Mouse (Mus musculus) left cerebral cortex, adult 6 months (tissue): Measurements from ENCODE around the gene Dqx1. TPM values are rescaled to one million over a fixed set of nuclear protein-coding genes. Genes with fewer than 3 reads are reported as not detected.

ENCODE experiments used
- long read RNA-seq, 2 experiments: library from polyadenylated mRNA; unstranded; transcript quantifications; one replicate each; pipeline ENCODE4 v2.0.0; 2019 to 2020
- polyA plus RNA-seq: library from polyadenylated mRNA; unstranded; fragments of <200 nt; fragmentation: Nextera tagmentation; gene quantifications from 2 replicates; pipeline ENCODE4 v1.2.3, GENCODE M21; 2021

Dqx1 gene
- 0.17 and 0.24 TPM in 2 replicates for polyA plus RNA-seq
- long read RNA-seq, experiment 1, partial matches to known transcripts = 1 of 1 reads
- long read RNA-seq, experiment 1, other reads (novel, unspliced or antisense) = 0 of 1 reads
- long read RNA-seq, experiment 2 = 0 reads

DNA sequence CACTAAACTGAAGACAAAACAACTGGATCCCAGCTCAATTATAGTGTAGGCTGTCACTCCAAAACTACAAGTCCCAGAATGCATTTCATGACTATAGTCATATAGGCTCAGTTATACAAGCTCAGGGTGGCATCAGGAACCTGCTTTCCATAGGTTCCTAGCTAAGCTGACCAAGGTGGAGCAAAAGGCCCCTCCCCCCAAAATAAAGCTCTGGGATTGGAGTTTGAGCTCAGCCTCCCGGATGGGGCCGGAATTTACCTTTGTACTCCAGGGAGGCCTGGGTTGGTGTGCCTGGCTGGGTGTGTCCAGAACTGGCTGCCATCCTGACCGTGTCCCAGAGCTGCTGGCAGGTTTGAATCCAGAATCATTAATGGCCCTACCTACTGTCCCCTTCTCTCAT lies at the start of gene Dqx1:
TSS of gene Dqx1 (plus strand) at position 55 of the 400 bp plus-strand sequence.

DNA sequence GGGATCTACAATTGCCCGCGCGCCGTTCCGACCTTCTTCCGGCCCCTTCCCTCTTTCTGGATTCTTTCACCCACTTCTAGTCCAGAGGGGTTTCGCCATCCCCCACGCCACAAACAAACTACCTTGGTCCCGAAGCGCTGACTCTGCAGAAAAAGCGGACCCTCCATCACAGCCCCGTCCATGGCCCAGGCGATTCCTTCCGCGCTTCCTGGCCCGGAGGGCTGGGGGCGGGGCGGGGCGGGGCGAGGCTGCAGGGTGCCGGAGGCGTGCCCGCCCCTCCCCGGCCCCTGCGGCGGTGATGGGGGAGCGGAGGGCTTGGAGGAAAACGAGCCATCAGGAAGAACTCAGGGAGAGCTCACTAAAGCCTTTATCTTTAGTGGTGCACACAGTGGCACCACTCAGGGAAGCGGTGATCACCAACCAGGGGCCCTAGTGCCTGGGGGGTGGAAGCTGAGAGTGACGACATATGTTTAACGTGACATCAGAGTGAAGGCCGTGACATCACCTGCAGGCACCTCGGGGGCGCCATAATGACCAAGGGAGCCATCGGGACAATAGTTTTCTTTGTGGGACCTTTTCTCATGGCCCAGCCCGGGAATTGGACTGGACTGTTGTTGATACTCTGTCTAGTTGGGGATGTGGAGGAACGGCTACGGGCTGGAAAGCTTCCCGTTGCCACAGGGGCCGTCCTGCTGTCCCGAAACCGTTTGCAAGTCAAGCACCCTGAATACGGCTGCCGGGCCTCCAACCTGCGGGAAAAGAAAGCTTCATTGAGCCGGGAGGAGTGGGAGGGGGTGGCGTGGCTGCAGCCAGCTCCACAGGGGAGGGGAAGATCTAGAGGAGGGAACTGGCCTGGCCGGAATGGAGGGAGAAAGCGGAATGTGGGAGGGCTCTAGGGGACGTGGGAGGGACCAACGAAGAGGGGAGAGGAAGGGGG lies 24.1 kb upstream of the Dqx1 start, which contains the start of the genes Dok1 and Loxl3:
TSS of gene Dok1 (minus strand) at position 223 of the 937 bp plus-strand sequence.
TSS of gene Loxl3 (plus strand) at position 925 of the 937 bp plus-strand sequence.

DNA sequence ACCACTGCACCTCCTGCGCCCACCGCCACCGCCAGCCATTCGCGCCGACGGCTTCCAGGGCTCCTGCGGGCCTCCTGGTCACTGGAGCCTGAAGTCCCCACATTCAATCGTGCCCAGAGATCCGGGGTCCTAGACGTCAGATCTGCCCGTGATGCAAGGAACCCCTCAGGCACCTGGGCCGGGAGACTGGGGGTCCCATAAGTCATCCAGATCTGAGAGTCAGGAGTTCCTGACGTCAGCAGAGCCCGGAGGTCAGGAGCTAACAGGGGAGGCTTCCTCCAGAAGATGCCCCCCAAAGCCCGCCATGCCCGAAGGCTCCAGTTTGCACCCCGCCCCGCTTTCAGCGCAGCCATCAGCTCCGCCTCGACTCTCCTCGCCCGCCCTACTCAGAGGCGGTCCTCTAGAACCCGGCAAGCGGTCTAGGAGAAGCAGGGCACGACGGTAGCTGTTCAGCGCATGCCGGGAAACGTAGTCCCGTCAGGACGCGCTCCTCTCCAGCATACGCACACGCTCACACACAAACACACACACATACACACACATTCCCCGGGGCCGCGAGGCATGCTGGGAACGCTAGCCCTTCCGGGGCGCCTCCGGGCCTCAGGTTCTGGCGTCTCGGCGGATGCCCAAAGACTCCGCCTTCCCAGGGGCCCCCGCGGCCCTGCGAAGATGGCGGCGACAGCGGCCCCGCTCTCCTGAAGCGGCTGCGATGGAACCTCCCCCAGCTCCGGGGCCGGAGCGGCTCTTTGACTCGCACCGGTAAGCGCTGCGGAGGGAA lies 3.4 kb upstream of the Dqx1 start, which contains the start of gene Aup1:
TSS of gene Aup1 (plus strand) at position 448 of the 778 bp plus-strand sequence.

DNA sequence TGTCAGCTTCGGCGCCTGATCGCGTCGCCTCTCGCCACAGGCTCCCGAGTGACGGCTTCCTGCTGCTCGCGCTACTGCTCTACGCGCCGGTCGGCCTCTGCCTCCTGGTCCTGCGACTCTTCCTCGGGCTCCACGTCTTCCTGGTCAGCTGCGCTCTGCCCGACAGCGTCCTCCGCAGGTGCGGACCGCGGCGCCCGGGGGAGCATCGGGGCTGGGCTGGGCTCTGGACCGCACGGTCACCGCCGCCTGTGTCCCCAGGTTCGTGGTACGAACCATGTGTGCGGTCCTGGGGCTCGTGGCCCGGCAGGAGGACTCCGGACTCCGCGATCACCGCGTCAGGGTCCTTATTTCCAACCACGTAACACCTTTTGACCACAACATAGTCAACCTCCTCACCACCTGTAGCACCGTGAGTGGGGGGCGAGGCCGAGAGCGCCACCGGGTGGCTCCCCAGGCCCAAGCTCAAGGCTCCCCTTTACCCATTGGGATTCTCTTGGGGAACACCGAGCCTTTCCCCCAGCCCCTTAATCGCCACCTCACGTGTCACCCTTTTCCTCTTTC lies 2.7 kb upstream of the Dqx1 start, which contains the start of gene Htra2:
TSS of gene Htra2 (minus strand) at position 403 of the 561 bp plus-strand sequence.

DNA sequence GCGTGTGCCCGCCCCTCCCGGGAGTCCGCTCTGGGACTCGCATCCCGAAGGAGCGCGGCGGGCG lies 12.4 kb downstream of the Dqx1 start, which contains the start of gene Tlx2:
TSS of gene Tlx2 (minus strand) at position 47 of the 64 bp plus-strand sequence.

DNA sequence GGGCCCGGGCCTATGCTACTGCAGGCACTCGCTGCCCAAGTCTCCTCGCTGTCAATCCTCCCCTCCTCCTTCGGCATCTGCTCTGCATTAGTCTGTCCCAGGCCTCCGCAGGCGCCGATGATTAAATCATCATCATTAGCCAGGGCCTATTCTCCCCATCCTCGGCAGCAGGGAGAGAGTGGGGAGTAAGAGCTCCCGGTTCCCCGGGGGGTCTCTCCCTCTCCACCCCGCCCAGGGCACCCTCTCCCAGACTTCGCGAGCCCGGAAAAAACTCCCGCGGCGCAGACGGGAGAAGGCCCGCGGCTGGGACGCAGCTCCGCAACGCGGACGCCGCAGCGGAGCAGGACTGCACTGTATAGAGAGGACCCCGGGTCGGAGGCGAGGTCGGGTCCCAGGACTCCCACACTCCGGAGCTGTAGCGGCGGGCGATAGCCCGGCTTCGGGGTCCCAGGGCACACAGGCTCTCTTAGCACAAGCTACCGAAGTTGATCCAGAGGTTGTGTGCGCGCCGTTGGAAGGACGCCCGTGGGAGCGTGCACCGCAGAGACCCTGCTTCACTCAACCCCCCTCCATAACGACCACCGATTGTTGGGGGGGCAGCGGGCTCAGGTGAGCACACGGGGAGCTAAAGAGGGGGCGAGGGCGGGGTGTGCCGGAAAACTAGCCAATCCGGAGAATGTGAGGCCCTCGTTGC lies 20.1 kb downstream of the Dqx1 start, which contains the start of gene Pcgf1:
TSS of gene Pcgf1 (plus strand) at position 240 of the 694 bp plus-strand sequence.

DNA sequence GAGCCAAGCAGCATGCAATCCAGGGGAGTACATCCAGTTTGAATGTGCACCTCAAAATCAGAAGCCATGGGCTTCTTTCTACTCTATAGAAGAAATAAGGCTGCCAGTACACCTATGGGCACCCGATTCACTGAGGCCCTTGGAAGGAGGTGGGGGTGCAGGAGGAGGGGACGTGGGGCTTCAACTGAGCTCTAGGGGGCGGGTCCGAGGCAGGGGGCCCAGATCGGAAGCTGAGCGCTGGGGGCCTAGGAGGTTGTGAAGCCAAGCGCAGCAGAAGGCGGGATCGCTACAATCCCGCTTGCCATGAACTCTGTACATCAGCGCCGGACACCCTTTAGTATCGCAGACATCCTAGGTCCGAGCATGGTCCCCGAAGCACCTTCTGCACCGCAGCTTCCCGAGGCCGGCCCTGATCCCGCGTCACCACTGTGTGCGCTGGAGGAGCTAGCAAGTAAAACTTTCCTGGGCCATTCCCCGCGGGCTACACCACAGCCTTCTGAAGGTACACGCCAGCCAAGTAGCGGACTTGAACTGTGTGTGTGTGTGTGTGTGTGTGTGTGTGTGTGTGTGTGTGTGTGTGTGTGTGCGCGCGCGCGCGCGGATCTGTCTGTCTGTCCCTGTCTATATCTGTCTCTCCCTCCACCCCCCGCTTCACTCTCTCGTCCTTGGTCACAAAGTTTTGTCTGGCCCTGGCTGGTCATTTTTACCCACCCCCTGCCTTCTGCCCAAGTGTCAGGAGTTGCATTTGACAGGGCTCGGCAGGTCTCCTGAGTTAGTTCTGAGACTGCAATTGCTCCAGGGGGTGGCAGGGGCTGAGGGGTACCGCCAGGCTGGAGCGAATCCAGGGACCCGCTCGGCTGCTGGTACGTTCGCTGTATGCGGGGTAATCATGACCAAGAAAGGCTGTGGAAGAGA lies 28.7 kb downstream of the Dqx1 start, which contains the start of gene Lbx2:
TSS of gene Lbx2 (plus strand) at position 247 of the 915 bp plus-strand sequence.

DNA sequence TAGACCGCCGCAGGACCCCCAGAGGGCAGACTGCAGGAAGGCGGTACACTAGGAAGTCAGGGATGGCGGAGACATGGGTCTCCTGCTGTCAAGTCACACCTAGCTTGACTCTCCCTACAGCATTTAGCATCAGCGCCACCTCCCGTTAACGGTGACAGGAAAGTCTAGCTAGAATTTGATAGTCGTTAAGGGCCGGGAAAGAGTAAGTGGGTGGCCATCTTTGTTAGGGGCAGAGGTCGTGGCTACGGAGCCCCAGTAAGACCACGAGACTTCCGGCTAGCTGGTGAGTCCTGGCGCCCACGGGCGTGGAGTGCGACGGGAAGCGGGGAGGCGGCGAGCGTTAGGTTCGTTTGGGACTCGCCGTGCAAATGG lies 43.7 kb downstream of the Dqx1 start, which contains the start of the genes Ccdc142 and Gm42688:
TSS of gene Ccdc142 (plus strand) at position 286 of the 372 bp plus-strand sequence.
TSS of gene Gm42688 (plus strand) at position 302 of the 372 bp plus-strand sequence.

DNA sequence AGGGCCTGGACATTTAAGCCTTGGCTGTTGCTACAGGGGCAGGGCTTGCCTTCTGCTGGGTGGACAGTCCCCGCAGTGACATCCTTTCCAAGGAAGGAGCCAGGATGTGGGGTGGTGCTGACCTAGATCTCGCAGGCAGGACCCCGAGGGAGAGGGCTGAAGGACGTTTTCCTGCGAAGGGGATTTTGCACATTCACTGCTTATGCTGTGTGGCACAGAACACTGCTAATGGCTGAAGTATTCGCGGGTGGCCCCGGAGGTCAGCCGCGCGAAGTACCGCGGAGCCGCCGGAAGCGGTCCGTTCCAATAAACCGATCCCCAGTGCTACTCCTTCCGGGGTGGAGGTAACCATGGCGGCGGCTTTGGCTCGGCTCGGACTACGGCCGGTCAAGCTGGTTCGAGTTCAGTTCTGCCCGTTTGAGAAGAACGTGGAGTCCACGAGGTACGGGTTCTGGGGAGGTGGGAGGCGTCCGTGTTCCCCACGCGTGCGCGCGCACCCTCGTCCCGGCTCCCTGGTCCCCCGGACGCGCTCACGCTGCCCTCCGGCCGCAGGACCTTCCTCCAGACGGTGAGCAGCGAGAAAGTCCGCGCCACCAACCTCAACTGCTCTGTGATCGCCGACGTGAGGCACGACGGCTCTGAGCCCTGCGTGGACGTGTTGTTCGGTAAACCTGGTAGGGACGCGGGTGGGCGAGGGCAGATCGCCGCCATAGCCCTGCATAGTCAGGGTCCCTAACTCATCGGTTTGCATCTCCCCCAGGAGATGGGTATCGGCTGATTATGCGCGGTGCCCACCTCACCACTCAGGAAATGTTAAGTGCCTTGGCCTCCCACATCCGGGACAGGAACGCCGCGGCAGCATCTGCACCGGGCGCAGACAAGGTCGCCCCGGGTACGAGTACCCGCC lies 51.4 kb downstream of the Dqx1 start, which contains the start of gene Mrpl53:
TSS of gene Mrpl53 (plus strand) at position 279 of the 907 bp plus-strand sequence.

DNA sequence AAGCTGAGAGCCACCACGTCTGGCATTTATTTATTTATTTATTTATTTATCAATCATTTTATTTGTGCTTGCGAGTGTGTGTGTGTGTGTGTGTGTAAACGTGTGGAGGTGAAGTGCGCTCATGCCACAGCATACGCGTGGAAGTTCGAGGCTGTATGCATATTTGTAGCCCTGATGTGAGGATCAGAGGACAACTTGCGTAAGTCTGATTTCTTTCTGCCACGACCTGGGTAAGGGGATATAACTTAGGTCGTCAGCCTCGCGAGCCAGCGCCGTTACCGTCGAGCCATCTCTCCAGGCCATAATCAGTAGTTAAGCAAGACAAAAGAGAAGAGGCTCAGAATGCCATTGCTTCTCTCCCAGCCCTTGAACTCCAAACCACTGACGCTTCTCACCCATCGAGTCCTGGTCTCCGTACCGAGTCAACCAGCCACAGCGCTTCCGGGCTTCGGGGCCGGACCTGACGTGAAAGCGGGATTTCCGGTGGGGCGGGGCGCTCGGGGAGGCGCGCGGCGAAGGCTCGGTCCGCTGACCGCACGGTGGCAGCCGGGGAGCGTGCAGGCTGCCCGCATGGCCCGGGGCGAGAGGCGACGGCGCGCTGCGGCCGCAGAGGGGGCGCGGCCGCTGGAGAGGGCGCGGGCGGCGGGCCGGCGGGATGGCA lies 57.5 kb downstream of the Dqx1 start, which contains the start of gene Mogs:
TSS of gene Mogs (plus strand) at position 486 of the 661 bp plus-strand sequence.

Other genes starting within 250 kb of the Dqx1 start
- gene Sema4f, start 118.1 kb upstream of the Dqx1 start, polyA plus RNA-seq = 11.5 and 14.3 TPM in 2 replicates
- gene M1ap, start 110.9 kb upstream of the Dqx1 start, polyA plus RNA-seq = not detected in 2 replicates
- gene Dok1, start 24.4 kb upstream of the Dqx1 start, polyA plus RNA-seq = 0.92 and 1.0 TPM in 2 replicates
- 1.4 and 1.7 TPM in 2 replicates for gene Loxl3, start 23.7 kb upstream of the Dqx1 start, polyA plus RNA-seq
- 64.0 and 107 TPM in 2 replicates for gene Aup1, start 3.3 kb upstream of the Dqx1 start, polyA plus RNA-seq
- gene Htra2, start 2.6 kb upstream of the Dqx1 start, polyA plus RNA-seq = 36.7 and 40.7 TPM in 2 replicates
- gene Tlx2, start 12.4 kb downstream of the Dqx1 start, polyA plus RNA-seq = not detected in 2 replicates
- gene Pcgf1, start 20.0 kb downstream of the Dqx1 start, polyA plus RNA-seq = 23.7 and 26.7 TPM in 2 replicates
- 0.90 and 1.2 TPM in 2 replicates for gene Lbx2, start 28.5 kb downstream of the Dqx1 start, polyA plus RNA-seq
- 1.0 and 1.5 TPM in 2 replicates for gene Ccdc142, start 43.8 kb downstream of the Dqx1 start, polyA plus RNA-seq
- gene Gm42688, start 43.8 kb downstream of the Dqx1 start, polyA plus RNA-seq = 0.87 and 1.2 TPM in 2 replicates
- gene Mrpl53, start 51.2 kb downstream of the Dqx1 start, polyA plus RNA-seq = 149 and 168 TPM in 2 replicates
- gene Mogs, start 57.7 kb downstream of the Dqx1 start, polyA plus RNA-seq = 2.2 and 2.6 TPM in 2 replicates
- gene Wbp1, start 63.7 kb downstream of the Dqx1 start, polyA plus RNA-seq = 21.8 and 51.8 TPM in 2 replicates
- 8.2 and 23.6 TPM in 2 replicates for gene Ino80b, start 67.6 kb downstream of the Dqx1 start, polyA plus RNA-seq
- gene Rtkn, start 77.6 kb downstream of the Dqx1 start, polyA plus RNA-seq = 67.3 and 68.0 TPM in 2 replicates
- 23.3 and 39.1 TPM in 2 replicates for gene Wdr54, start 98.6 kb downstream of the Dqx1 start, polyA plus RNA-seq
- gene 1700003E16Rik, start 98.6 kb downstream of the Dqx1 start, polyA plus RNA-seq = 28.6 and 44.3 TPM in 2 replicates
- 113 and 119 TPM in 2 replicates for gene Dctn1, start 108.1 kb downstream of the Dqx1 start, polyA plus RNA-seq
- 0.13 TPM in 1 of 2 replicates, not detected in the other for gene Slc4a5, start 162.0 kb downstream of the Dqx1 start, polyA plus RNA-seq